Mouse (Mus musculus) C2C12 (cell line): ENCODE results near the gene Cyp4a30b.
"Not testable (repeated sequence)": the region's sequence is repeated elsewhere in the genome, so short reads cannot be mapped to it uniquely, and the experiment has no call there.

Source experiments
- CEBPB ChIP-seq: IDR thresholded peaks from one replicate; pipeline ENCODE4 v1.6.1; 2011; ENCODE audit warnings: low read depth, mild to moderate bottlenecking, control low read depth, moderate library complexity
- CTCF ChIP-seq: IDR thresholded peaks from one replicate; pipeline ENCODE4 v1.5.1; 2011; ENCODE audit not compliant: control insufficient read depth, insufficient read depth, insufficient read length
- MAX ChIP-seq: IDR thresholded peaks from one replicate; pipeline ENCODE4 v1.6.1; 2011; ENCODE audit warnings: mild to moderate bottlenecking, control low read depth
- MYOD1 ChIP-seq: IDR thresholded peaks from one replicate; pipeline ENCODE4 v1.6.1; 2011; ENCODE audit warnings: low read depth; ENCODE audit not compliant: control insufficient read depth, insufficient read length

- not testable (repeated sequence) for TF ChIP-seq CTCF, CEBPB, MAX, MYOD1
Observed at GRCm38 (mm10) chr4:115513964-115514363, 61.6 kb downstream of the Cyp4a30b start.
